Mouse (Mus musculus) cerebellum, postnatal 4 days (tissue): ENCODE measurements around the gene Aldh6a1.
A peak's percentile ranks its signal among the peaks of the same experiment; 100 is the strongest.

Experiments
- DNase-seq, 2 experiments: peaks; one replicate each; pipeline ENCODE4 v3.0.0; 2022; ENCODE audit warnings: low spot score in 2 of 2, mixed read lengths in 1 of 2

Gene Aldh6a1

DNA sequence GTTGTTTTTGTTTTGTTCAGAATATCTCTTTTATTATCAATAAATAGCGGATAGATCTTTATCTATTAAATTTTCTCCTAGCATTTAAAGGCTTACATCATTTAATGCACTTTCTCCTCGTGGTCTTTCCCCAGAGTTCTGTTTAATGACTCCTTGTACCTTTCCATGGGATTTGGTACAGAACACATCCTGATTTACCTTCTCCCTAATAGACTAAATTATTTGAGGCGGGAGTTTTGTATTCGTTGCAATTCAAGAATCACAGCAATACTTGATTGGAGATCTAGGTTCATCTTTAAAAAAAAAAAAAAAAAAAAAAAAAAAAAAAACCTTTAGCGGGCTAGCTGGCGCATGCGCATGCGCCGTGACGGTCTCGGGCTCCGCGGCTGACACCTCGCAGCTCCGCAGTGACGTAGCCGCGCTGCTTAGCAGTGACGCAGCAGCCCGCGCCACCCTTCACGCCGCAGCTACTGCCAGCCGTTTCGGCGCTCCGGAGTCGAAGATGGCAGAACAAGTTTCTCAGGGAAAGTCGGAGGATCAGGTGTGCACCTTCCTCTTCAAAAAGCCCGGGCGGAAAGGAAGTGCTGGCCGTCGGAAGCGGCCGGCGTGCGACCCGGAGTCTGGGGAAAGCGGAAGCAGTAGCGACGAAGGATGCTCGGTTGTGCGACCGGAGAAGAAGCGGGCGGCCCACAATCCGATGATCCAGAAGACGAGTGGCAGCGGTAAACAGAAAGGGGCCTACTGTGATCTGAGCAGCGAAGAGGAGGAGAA lies 33.8 kb downstream of the Aldh6a1 start, which contains the start of gene Rnf113a2:
Gene Rnf113a2 (plus strand): TSS at position 363 of the 771 bp plus-strand sequence.
- peak; percentile 49 to 81 for DNase-seq

DNA sequence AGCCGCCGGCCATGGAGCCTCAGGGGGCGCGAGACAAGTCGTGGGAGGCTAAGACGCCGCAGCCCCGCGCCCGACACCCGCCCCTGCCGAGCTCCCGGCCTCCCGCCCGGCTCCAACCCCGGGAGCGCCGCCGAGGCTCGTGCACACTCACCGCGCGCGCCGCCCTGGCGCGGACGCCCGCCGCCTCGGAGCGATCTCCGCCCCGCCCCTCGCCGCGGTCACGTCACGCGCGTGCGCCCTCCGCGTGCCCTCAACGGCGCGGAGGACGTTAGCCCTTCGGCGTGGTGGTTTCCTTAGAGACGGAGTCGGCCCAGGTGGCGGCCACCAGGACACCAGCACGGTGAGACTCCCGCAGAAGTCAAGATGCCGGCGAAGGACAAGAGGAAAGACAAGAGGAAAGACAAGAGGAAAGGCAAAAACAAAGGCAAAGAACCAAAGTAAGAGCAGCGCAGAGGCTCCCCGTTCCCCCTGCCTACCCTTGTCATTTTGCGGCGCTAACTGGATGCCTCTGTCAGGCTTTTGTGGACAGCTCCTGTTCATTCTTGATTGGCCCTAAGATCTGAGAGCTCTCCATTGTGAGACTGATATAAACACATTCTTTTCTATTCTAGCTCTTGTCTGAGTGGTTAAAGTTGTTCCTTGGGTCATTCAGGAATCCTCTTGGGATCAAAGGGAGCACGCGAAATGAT lies 41.8 kb downstream of the Aldh6a1 start, which contains the start of the genes Entpd5 and Bbof1:
Gene Entpd5 (minus strand): TSS at position 211 of the 689 bp plus-strand sequence.
Gene Bbof1 (plus strand): TSS at position 253 of the 689 bp plus-strand sequence.
- peak; percentile 70 to 90 for DNase-seq

DNA sequence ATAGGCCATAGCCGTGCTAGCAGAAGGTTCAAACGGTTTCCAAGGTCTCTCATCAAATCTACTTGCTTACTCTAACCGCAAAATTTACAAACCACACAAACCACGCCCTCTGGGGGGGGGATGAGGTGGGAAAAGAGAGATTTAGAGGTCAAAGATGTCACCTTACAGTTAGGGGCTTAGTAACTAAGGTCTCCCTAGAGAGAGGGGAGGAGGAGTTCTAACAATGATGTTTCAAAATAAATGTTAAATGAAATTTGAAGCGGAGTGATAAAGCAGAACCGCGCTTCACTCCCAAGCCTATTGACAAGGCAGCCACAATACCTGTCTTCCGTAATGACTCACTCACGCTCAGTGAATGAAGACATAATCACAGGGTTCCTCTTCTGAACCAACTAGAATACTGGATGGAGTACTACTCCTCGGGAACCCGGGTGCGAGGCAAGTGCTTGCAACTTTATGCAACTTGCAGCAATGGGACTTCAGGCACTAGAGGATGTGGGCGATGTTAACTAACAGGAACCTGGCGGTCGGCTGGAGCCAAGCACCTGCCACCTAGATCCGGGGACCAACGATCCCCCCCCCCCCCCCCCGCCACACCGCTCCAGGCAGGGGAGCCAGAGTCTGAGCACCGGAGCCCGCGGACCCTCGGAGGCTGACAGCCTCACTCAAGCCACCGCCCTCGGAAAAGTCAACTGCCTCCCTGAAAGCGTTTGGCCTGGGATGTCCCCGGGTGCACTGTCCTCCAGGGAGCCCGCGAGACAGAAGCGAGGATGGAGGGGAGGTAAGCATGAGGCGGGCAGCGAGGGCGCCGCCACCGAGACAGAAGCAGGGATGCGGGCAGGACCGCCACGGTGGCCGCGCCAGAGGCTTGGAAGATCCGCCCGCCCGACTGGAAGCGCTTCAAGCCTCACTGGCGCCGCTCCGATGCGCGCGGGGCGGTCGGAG lies 42.7 kb downstream of the Aldh6a1 start:
- no peak for DNase-seq

DNA sequence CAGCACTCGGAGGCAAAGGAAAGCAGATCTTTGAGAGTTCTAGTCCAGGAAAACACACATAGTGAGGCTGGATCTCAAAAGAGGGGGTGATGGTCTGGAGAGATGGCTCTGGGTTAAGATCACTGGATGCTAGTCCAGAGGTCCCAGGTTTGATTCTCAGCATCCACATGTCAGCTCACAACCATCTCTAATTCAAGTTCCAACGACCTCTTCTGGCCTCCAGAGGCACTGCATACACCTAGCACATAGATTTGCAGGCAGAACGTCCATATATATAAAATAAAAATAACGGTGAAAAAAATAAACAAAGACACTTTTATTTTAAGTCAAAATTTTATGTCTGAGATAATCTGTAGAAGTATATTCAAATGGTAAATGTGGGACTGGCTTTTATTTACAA lies 43.5 kb downstream of the Aldh6a1 start:
- DNase-seq: no peak

DNA sequence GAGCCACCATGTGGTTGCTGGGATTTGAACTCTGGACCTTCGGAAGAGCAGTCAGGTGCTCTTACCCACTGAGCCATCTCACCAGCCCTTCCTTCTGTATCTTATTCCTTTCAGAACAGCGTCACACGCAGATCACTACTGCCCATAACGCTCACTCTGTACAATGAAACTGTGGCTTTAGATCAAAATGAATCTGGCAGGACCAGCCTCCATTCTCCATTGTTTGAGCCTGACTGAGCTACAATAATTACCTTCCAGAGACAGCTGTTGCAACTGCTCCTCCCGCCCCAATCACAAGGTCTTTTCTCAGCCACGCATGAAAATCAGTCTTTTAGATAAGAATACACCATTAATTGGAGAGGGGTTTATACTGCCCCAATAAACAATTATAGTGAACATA lies 46.3 kb downstream of the Aldh6a1 start:
- no peak for DNase-seq

DNA sequence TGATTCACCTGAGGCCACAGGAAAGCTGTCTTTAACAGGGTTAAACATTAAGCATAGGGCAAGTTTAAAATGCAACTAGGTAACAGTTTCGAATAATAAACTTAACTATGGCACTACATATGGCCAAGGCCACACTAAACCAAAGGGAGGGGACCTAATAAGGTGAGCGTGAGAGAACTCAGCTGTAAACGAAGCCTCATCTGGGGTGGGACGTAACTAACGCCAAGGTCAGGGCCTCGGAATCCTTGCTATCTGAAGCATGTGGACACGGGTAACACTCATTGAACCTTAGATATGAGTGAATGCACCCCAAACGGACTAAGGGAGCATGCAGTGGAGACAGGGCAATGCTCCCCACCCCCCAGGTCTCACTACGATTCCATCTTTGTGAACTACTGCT lies 47.9 kb downstream of the Aldh6a1 start:
- no peak for DNase-seq

DNA sequence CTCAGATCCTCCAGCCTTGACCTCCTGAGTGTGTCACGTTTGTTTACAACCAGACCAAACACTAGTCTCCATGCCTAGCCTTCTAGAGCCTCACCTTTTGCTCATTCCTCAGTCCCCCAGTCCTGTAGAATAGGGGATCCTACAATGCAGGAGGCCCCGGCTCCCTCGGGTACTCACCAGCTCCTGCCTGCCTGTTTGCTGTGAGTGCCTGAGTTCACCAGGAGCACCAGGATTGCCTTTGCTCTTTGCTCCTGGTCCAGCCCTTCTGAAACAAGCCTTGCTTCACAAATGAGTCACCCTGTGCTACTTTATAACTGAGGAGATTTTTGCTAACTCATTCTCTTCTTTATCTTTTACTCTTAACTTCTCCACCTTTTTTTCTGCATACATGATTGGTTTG lies 50.2 kb downstream of the Aldh6a1 start:
- no peak for DNase-seq

DNA sequence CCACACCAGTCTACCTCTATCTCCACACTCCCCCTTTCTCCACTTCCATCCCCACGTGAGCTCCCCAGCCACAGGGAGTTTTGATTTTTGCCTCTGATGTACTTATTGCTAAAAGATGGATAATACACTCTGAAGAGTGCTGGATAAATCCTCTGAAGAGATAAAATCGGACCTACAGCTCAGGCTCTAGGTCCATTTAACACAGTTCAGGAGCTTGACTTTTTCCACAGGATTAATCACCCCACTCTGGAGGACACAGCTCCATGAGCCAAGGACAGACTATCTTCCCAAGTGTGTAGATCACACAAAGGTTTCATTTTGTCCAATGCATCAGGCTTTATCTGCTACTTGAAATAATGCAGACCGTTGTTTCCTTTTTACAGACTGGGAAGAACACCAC lies 50.7 kb downstream of the Aldh6a1 start:
- no peak for DNase-seq

DNA sequence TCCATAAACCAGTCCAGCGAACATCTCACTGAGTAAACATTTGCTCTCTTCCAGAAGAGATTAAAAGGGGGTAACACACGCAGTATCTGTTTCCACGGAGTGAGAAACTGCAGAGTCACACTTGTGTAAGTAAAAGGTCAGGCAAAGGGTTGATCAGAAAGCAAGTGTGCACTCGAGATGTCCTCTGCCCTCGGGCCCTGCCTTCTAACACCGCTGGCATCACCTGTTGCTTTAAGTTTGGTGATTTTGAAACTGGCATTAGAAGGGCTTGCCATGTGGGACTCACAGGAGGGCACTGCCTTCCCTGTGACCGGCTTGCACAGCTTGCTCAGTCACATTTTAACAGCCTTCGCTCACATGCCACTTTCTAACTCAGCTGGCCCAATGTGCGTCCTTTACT lies 51.1 kb downstream of the Aldh6a1 start:
- no peak for DNase-seq

DNA sequence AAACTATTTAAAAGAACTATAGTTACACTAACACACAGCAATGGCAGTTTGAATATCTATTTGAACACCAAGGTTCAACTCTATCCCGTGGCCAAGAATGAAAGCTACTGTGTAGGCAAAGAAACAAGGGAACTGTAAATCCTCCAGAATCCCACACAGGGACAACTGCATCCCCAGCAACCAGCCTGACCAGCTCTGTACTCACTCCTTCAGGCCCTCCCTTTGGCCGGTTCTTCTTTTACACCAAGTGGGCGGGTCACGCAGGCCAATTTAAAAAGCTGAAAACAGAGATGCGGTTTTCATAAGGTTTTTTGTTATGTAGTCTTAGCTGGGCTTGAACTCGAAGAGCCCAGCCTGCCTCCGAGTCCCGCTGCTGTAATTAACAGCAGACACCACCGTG lies 51.7 kb downstream of the Aldh6a1 start:
- no peak for DNase-seq

DNA sequence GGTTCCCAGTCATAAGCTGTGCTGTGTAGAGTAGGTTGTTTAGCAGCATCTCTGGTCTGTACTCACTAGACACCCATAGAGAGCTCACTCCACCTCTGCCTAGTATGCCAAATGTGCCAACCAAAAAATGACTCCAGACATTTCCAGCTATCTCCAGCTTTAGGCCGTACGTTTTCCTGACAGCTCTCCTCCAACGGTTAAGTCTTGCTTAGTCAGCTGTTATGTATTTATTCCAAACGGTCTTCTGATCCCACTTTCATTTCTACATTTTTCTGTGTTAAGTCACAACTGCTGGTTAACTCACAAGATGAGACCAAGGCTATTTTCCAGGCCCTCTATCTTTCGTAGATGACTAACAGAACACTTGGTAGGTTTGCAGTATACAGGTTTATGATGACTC lies 52.2 kb downstream of the Aldh6a1 start:
- no peak for DNase-seq

DNA sequence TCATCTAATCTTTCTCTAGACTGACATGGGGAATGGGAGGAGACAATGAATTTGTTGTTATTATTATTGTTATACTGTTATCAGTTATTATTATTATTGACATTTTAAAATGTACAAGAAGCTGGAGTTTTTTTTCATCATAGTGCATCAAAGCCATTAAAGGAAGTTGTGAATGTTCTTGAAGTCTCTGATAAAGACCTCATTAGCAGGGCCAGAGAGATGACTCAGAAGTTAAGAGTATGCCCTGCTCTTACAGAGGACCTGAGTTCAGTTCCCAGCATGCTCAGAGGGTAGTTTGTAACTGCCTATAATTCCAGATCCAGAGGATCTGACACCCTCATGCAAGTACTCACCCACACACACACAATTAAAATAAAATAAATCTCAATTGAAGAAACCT lies 53.1 kb downstream of the Aldh6a1 start:
- DNase-seq: no peak

DNA sequence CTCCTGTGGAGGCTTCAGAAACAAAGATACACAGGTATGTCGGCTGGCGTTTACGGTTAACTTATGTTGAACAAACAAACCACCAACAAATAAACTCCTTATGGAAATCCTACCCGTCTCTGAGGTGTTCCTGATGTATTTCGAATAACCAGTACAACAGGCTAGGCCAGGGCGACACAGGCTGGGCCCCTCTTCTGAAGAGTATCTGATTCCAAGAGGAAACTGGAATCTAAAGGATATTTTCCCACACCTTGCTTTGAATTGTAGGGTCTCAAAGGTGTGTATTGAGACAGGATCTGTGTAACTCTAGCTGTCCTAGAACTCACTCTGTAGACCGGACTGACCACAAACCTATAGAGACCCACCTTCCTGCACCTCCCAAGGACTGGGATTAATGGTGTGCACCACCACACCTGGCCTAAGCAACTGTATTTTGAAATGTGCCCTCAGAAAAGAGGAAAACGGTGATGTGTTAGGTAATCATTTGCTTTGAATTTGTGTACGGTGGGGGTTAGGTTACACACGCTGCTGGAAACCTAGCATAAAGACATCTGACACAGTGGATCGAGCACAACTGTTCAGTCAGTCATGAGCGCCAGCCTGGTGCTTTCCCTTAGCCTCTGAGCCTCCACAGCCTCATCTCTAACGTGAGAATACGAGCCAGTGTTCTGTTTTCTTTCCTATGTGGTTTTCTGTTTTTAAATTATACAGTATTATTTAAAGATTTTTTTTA lies 53.7 kb downstream of the Aldh6a1 start:
- no peak for DNase-seq

DNA sequence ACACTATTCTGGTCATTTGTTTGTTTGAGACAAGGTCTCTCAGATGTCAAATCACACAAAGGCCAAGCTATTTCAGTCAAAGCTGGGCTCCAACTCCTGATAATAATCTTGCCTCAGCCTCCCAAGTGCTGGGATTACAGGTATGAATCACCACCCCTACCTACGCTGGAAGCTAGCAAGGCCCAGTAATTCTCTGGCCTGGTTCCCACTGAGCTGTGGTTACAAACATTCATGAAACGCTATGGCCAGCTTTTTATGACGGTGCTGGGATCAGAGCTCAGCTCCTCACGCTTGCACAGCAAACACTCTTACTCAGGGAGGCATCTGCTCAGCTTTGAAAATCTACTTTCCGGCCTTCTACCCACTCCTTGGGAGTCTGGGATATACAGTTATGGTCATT lies 57.0 kb downstream of the Aldh6a1 start:
- no peak for DNase-seq

DNA sequence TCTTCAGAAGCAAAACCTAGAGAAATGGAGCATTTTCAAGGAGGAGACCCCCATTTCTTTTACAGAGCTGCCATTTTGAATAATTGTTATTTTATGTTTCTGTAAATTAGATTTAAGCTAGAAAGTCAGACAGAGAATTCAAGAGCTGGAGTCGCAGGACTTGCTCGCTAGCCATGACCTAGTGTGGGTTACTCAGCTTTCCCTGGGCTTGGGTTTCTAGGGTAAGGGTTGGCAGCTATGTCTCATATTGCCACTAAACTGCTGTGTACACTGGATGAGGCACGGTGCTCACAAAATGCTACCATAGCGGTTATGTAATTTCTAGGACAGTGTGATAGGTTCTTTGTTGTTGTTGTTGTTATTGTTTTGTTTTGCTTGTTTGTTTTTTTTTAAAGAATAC lies 58.1 kb downstream of the Aldh6a1 start:
- DNase-seq: no peak

DNA sequence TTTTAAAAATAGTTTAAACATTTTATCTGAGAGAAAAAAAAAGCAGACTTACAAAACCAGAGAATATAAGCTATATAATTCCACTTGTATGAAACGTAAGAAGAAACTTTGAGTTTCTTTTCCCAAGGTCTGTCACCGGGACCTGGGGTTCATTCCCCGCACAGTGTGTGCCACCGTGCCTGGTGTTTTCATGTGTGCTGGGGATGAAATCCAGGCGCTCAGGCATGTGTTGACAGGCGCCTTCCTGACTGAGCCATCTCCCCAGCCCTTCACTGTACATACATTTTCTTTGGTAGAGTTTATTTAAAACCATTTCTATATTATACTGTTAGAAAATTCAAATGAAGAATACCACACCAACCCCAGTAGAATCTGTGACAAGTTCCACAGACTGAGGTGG lies 60.5 kb downstream of the Aldh6a1 start:
- DNase-seq: no peak

DNA sequence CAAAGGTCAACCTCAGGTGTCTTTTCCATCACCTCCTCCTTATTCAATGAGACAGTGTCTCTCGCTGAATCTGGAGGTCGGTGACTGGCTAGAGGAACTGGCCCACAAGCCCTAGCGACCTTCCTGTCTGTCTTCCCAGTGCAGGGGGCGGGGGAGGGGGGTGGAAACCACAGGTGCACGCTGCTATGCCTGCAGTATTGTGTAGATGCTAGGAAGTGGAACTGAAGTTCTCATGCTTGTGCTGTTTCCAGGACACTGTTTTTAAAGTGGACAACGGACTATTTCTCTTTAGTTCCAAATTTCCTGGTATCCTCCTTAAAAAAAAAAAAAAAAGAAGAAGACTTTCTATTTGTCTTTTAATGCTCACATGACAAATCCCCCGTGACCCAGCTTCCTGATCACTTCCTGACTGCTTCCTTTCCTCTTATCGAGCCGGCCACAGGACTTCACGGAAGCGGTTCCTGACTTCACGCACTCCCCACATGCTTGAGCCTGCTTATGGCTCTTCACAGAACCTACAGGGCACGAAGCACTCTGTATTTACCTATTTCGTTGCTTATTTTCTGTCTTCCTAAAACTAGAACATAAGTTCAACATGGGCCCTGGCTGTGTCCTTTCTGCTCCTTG lies 61.9 kb downstream of the Aldh6a1 start:
- DNase-seq: no peak

DNA sequence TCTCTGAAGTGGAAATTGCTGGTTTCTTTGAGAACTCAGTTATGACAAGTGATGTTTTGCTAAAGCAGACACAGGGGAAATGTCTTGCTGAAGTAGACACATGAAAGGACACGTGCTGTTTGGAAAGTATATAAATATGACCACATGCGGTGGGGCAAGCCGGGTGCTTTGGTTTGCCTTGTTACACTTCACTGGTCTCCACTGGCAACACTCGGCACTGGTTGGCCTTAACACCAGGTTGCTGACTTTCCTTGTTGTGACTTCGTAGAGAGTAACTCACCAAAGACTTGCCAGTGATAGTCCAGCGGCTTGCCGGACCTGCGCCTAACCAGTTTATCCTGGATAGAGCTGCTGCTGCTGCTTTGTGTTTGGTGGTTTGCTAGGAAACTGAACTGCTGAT lies 62.7 kb downstream of the Aldh6a1 start:
- no peak for DNase-seq

DNA sequence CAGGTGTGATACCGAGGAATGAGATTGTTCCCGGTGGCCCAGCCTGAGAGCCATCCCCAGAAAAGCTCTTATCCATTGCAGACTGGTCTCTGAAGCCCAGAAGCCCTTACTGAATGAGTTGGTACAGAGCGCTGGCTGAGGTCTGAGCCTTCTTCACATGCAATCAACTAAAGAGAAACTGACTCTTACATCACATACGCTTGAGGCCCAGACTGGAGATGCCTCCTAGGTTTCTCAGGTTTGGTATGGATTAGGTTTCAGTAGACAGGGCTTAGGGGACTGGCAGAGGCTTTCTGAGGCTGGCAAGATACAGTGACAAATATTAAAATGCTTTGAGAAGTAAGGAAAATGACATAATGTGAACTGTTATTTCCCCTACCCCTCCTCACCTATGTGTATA lies 65.4 kb downstream of the Aldh6a1 start:
- no peak for DNase-seq

DNA sequence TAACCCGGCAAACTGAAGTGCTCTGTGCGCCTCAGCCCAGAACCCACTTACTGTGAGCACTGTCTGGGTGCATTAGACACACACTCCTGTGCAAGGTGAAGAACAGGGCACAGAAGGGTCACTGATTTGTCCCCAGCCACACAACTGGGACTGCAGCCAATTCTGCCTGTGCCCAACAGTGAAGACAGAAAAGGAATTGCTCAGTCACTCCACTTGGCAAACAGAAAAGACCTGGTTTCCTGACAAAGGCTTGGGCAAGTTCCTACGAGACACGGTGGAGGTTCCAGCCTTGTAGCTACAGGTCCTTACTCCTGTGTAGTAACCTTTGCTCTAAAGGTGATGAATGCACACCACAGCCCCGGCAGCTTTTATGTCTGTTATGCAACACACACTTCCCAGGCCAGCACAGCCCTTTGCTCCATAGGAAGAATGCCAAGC lies 66.1 kb downstream of the Aldh6a1 start:
- DNase-seq: no peak

DNA sequence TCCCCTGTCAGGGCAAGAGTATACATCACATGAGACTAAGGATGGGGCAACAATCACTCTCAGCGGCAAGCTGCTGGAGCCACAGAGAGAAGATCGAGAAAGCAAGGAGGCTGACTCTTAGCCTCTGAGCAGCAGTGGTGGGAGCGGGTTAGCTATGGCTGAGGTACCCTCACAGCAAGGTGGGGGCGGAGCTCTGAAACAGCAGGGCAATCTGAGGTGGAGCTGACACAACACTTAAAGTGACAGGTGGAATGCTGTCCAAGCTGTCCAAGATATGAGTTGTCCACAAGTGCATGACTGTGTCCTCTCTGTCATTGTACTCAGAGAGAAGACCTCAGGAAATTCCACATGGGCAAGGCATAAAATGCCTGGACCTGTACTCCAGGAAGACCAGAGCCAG lies 68.4 kb downstream of the Aldh6a1 start:
- no peak for DNase-seq
